Mouse (Mus musculus): ENCODE data around the gene Supt6.

GRCm38 (mm10) chr11:78165761-78166109 is 80.1 kb downstream of the Supt6 start:
- no peak for TF ChIP-seq CTCF (IDR thresholded peaks at IDR 0.05; ENCODE audit: control insufficient read depth, insufficient read depth, low read length)
- TF ChIP-seq POLR2A (IDR thresholded peaks at IDR 0.05; ENCODE audit: borderline replicate concordance, control insufficient read depth, low read depth, low read length) = no peak
